Mouse (Mus musculus): ENCODE data around the gene Gng4.

GRCm38 (mm10) chr13:13780271-13780670, 3.6 kb upstream of the Gng4 start:
- TF ChIP-seq EP300 (optimal IDR thresholded peaks at IDR 0.05) (no peak), CTCF (IDR thresholded peaks at IDR 0.05; ENCODE audit: low read depth) (no peak)

Data from stomach, postnatal 0 days (tissue).